Mouse (Mus musculus) CH12.LX (cell line): ENCODE measurements around the gene Hoxd12. TPM values are rescaled to one million over a fixed set of nuclear protein-coding genes. Genes with fewer than 3 reads are reported as not detected.

Experiments
- DNase-seq: peaks from one replicate; pipeline ENCODE4 v3.0.0-alpha.2; 2013; ENCODE audit errors: extremely low read depth
- H3K27ac ChIP-seq: 2 replicates; pipeline ENCODE4 v1.5.1; 2012; ENCODE audit warnings: low read depth, mild to moderate bottlenecking, control low read depth, moderate library complexity; ENCODE audit not compliant: insufficient read depth
- H3K27me3 ChIP-seq: replicated peaks from 2 replicates; pipeline ENCODE3; 2012; ENCODE audit warnings: inconsistent platforms
- H3K36me3 ChIP-seq, 2 experiments: replicated peaks in 1 of 2; 2 replicates each; pipeline versions ENCODE3 to v1.6.1; 2012; ENCODE audit warnings: inconsistent platforms in 1 of 2, low read length in 1 of 2, mild to moderate bottlenecking in 1 of 2, mixed read lengths in 1 of 2, moderate library complexity in 1 of 2; ENCODE audit not compliant: control insufficient read depth in 1 of 2, insufficient read depth in 1 of 2
- H3K4me1 ChIP-seq, 2 experiments: 2 replicates each; pipeline ENCODE4 v1.6.1; 2012; ENCODE audit warnings: inconsistent platforms in 1 of 2, moderate library complexity in 1 of 2; ENCODE audit not compliant: insufficient read depth in 2 of 2, control insufficient read depth in 1 of 2
- H3K4me2 ChIP-seq: 2 replicates; pipeline ENCODE4 v1.6.1; 2012; ENCODE audit warnings: low read depth, mild to moderate bottlenecking, control low read depth; ENCODE audit not compliant: poor library complexity, insufficient read depth, severe bottlenecking
- H3K4me3 ChIP-seq, 3 experiments: fragments of 150-350 bp in 1 of 3; sonication (generic) in 1 of 3; replicated peaks in 1 of 3; 2 replicates each; pipeline versions ENCODE3 to v1.5.1; 2011 to 2012; ENCODE audit warnings: low read depth in 2 of 3, low read length in 2 of 3, mild to moderate bottlenecking in 2 of 3, moderate library complexity in 2 of 3, control low read depth in 1 of 3, improper control_type of control experiment in 1 of 3, inconsistent platforms in 1 of 3, mixed read lengths in 1 of 3; ENCODE audit not compliant: poor library complexity in 1 of 3
- H3K79me2 ChIP-seq: replicated peaks from 2 replicates; pipeline ENCODE4 v1.6.1; 2012; ENCODE audit warnings: mild to moderate bottlenecking, moderate library complexity; ENCODE audit not compliant: control insufficient read depth, poor library complexity, insufficient read depth, severe bottlenecking; ENCODE audit errors: extremely low read depth
- H3K9ac ChIP-seq: 2 replicates; pipeline ENCODE4 v1.6.1; 2012; ENCODE audit warnings: low read depth, mild to moderate bottlenecking, control low read depth, moderate library complexity; ENCODE audit not compliant: insufficient read depth
- H3K9me3 ChIP-seq: replicated peaks from 2 replicates; pipeline ENCODE3; 2012; ENCODE audit warnings: low read length, inconsistent platforms, mixed read lengths
- BHLHE40 ChIP-seq: IDR thresholded peaks from 2 replicates; pipeline ENCODE4 v1.6.1; 2011; ENCODE audit warnings: mild to moderate bottlenecking, low read depth, low read length, improper control_type of control experiment
- CHD1 ChIP-seq: IDR thresholded peaks from 2 replicates; pipeline ENCODE4 v1.6.1; 2012; ENCODE audit warnings: low read depth, low read length, improper control_type of control experiment, inconsistent platforms
- CTCF ChIP-seq, 2 experiments: IDR thresholded peaks in 1 of 2; conservative IDR thresholded peaks in 1 of 2; 2 replicates each; pipeline ENCODE4 v1.5.1; 2011 to 2012; ENCODE audit warnings: low read depth in 2 of 2, low read length in 2 of 2, improper control_type of control experiment in 1 of 2, inconsistent platforms in 1 of 2, mild to moderate bottlenecking in 1 of 2, moderate library complexity in 1 of 2
- E2F4 ChIP-seq: IDR thresholded peaks from 2 replicates; pipeline ENCODE4 v1.6.1; 2011; ENCODE audit warnings: low read depth, low read length, improper control_type of control experiment; ENCODE audit not compliant: insufficient replicate concordance
- ELF1 ChIP-seq: IDR thresholded peaks from 2 replicates; pipeline ENCODE4 v1.6.1; 2014; ENCODE audit warnings: low read depth, mild to moderate bottlenecking, inconsistent platforms, low read length, improper control_type of control experiment
- EP300 ChIP-seq: IDR thresholded peaks from 2 replicates; pipeline ENCODE4 v1.6.1; 2011; ENCODE audit warnings: low read length, improper control_type of control experiment
- ETS1 ChIP-seq: conservative IDR thresholded peaks from 2 replicates; pipeline ENCODE4 v1.6.1; 2012; ENCODE audit warnings: low read depth, mild to moderate bottlenecking, inconsistent platforms, low read length, improper control_type of control experiment, moderate library complexity
- GABPA ChIP-seq: IDR thresholded peaks from 2 replicates; pipeline ENCODE4 v1.6.1; 2012; ENCODE audit warnings: low read depth, low read length, improper control_type of control experiment, inconsistent platforms; ENCODE audit not compliant: insufficient replicate concordance
- HCFC1 ChIP-seq: IDR thresholded peaks from 2 replicates; pipeline ENCODE4 v1.6.1; 2012; ENCODE audit warnings: low read depth, mild to moderate bottlenecking, inconsistent platforms, low read length, improper control_type of control experiment
- IRF4 ChIP-seq: IDR thresholded peaks from 2 replicates; pipeline ENCODE4 v1.6.1; 2014; ENCODE audit warnings: low read depth, mild to moderate bottlenecking, inconsistent platforms, low read length, improper control_type of control experiment
- KAT2A ChIP-seq: IDR thresholded peaks from 2 replicates; pipeline ENCODE4 v1.6.1; 2012; ENCODE audit warnings: low read length, improper control_type of control experiment, inconsistent platforms; ENCODE audit not compliant: insufficient replicate concordance
- MAFK ChIP-seq: IDR thresholded peaks from 2 replicates; pipeline ENCODE4 v1.6.1; 2011; ENCODE audit warnings: low read length, improper control_type of control experiment; ENCODE audit not compliant: insufficient replicate concordance
- MAX ChIP-seq: IDR thresholded peaks from 2 replicates; pipeline ENCODE4 v1.6.1; 2011; ENCODE audit warnings: low read length, improper control_type of control experiment
- MAZ ChIP-seq: IDR thresholded peaks from 2 replicates; pipeline ENCODE4 v1.6.1; 2012; ENCODE audit warnings: low read depth, mild to moderate bottlenecking, inconsistent platforms, low read length, improper control_type of control experiment, moderate library complexity
- MEF2A ChIP-seq: IDR thresholded peaks from 2 replicates; pipeline ENCODE4 v1.6.1; 2014; ENCODE audit warnings: low read depth, mild to moderate bottlenecking, inconsistent platforms, low read length, improper control_type of control experiment, borderline replicate concordance
- MXI1 ChIP-seq: IDR thresholded peaks from 2 replicates; pipeline ENCODE4 v1.6.1; 2011; ENCODE audit warnings: mild to moderate bottlenecking, low read depth, low read length, improper control_type of control experiment
- MYC ChIP-seq: IDR thresholded peaks from 2 replicates; pipeline ENCODE4 v1.6.1; 2011; ENCODE audit warnings: low read depth, mild to moderate bottlenecking, improper control_type of control experiment, low read length
- NELFE ChIP-seq: IDR thresholded peaks from 2 replicates; pipeline ENCODE4 v1.6.1; 2011; ENCODE audit warnings: low read depth, low read length, improper control_type of control experiment
- NRF1 ChIP-seq: IDR thresholded peaks from 2 replicates; pipeline ENCODE4 v1.6.1; 2014; ENCODE audit warnings: low read depth, mild to moderate bottlenecking, inconsistent platforms, low read length, improper control_type of control experiment, moderate library complexity
- PAX5 ChIP-seq: IDR thresholded peaks from 2 replicates; pipeline ENCODE4 v1.6.1; 2012; ENCODE audit warnings: low read length, inconsistent platforms, mixed read lengths
- POLR2A ChIP-seq: IDR thresholded peaks from 2 replicates; pipeline ENCODE4 v1.6.1; 2011; ENCODE audit warnings: low read depth, mild to moderate bottlenecking, improper control_type of control experiment, low read length
- POLR2AphosphoS2 ChIP-seq: IDR thresholded peaks from 2 replicates; pipeline ENCODE4 v1.6.1; 2011; ENCODE audit warnings: low read depth, low read length, improper control_type of control experiment
- RAD21 ChIP-seq: IDR thresholded peaks from 2 replicates; pipeline ENCODE4 v1.6.1; 2011; ENCODE audit warnings: low read depth, mild to moderate bottlenecking, low read length, improper control_type of control experiment, moderate library complexity
- SIN3A ChIP-seq: IDR thresholded peaks from 2 replicates; pipeline ENCODE4 v1.6.1; 2012; ENCODE audit warnings: low read length, improper control_type of control experiment, inconsistent platforms
- SMC3 ChIP-seq: IDR thresholded peaks from 2 replicates; pipeline ENCODE4 v1.6.1; 2011; ENCODE audit warnings: low read depth, low read length, improper control_type of control experiment
- TBP ChIP-seq: conservative IDR thresholded peaks from 2 replicates; pipeline ENCODE4 v1.6.1; 2011; ENCODE audit warnings: low read depth, low read length, improper control_type of control experiment
- UBTF ChIP-seq: IDR thresholded peaks from 2 replicates; pipeline ENCODE4 v1.6.1; 2012; ENCODE audit warnings: low read depth, mild to moderate bottlenecking, inconsistent platforms, low read length, improper control_type of control experiment, moderate library complexity
- USF1 ChIP-seq: IDR thresholded peaks from 2 replicates; pipeline ENCODE4 v1.6.1; 2014; ENCODE audit warnings: low read depth, mild to moderate bottlenecking, inconsistent platforms, low read length, improper control_type of control experiment
- ZC3H11A ChIP-seq: IDR thresholded peaks from 2 replicates; pipeline ENCODE4 v1.6.1; 2012; ENCODE audit warnings: low read depth, mild to moderate bottlenecking, inconsistent platforms, low read length, improper control_type of control experiment
- ZKSCAN1 ChIP-seq: IDR thresholded peaks from 2 replicates; pipeline ENCODE4 v1.6.1; 2012; ENCODE audit warnings: low read depth, inconsistent platforms, low read length, improper control_type of control experiment, borderline replicate concordance
- ZMIZ1 ChIP-seq: IDR thresholded peaks from 2 replicates; pipeline ENCODE4 v1.6.1; 2012; ENCODE audit warnings: low read depth, mild to moderate bottlenecking, inconsistent platforms, low read length, improper control_type of control experiment
- ZNF384 ChIP-seq: IDR thresholded peaks from 2 replicates; pipeline ENCODE4 v1.6.1; 2012; ENCODE audit warnings: low read depth, low read length, improper control_type of control experiment, inconsistent platforms
- dilution Hi-C: fragments of 300-500 bp; cut with MboI; formaldehyde crosslinking; loops from 2 replicates; pipeline ENCODE4 v1.14.3; 2020; ENCODE audit warnings: low sequenced_read_pairs; ENCODE audit not compliant: extremely low pct_unique_long_range_greater_than_20kb, extremely low pct_ligation_motif_present
- in situ Hi-C: fragments of 300-500 bp; cut with MboI; formaldehyde crosslinking; loops from 3 replicates; pipeline ENCODE4 v1.14.3; 2019; ENCODE audit warnings: low sequenced_read_pairs, low pct_ligation_motif_present, low pct_unique_long_range_greater_than_20kb, mixed read lengths
- polyA plus RNA-seq: library from polyadenylated mRNA; unstranded; fragments of >175 nt; gene quantifications from 2 replicates; pipeline ENCODE4 v1.2.1, GENCODE M21; 2012; ENCODE audit warnings: low read depth; ENCODE audit not compliant: insufficient read length
- total RNA-seq, 2 experiments: library from RNA; depleted of rRNA; stranded (reverse); fragments of 300-350 nt in 1 of 2; fragments of >200 nt in 1 of 2; gene quantifications; 2 replicates each; pipeline ENCODE4 v1.2.3; 2012 to 2014

Hoxd12 gene
- total and polyA plus RNA-seq, 3 experiments: not detected

DNA sequence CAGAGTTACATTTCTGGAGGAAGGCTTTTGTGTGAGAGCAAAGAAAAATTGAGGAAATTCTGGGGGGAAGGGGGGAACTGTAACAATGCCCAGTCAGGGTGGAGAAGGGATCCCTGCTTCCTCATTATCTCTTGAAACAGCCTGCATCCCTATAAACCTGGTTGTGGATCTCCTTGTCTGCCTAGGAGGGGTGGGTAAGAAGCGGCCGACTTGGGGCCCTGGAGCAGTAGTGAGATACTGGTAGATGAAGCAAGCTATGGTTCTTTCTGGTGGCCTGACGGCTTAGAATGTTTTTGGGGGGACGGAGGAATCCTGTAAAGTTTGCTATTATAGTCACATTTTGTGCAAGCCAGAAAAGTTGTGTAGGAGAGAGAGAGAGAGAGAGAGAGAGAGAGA lies 18.6 kb downstream of the Hoxd12 start:
- H3K4me1 ChIP-seq: no peaks in the 10 kb centered on the region
- in situ Hi-C loops: loop anchor here (10.0 to 25.0 kb wide), 2 partner anchors 451 to 619 kb away; no protein-coding TSS in a partner anchor
- H3K9me3 ChIP-seq: peaks cover 20% of the 10 kb centered on the region
- H3K27me3 ChIP-seq: no peaks in the 10 kb centered on the region
- no peak for DNase-seq
- H3K79me2 ChIP-seq: no peaks in the 10 kb centered on the region
- dilution Hi-C loops: no loop called here
- no peak overlapping the region for H3K9ac ChIP-seq
- H3K27ac ChIP-seq: no peak overlapping the region
- H3K36me3 ChIP-seq: no peaks in the 10 kb centered on the region
- H3K4me2 ChIP-seq: no peak overlapping the region
- H3K4me3 ChIP-seq: no peak overlapping the region
- TF ChIP-seq UBTF (no peak), POLR2A (no peak), SIN3A (no peak), HCFC1 (no peak), RAD21 (no peak), KAT2A (no peak), TBP (no peak), MEF2A (no peak), NRF1 (no peak), E2F4 (no peak), MAFK (no peak), USF1 (no peak), CHD1 (no peak)

DNA sequence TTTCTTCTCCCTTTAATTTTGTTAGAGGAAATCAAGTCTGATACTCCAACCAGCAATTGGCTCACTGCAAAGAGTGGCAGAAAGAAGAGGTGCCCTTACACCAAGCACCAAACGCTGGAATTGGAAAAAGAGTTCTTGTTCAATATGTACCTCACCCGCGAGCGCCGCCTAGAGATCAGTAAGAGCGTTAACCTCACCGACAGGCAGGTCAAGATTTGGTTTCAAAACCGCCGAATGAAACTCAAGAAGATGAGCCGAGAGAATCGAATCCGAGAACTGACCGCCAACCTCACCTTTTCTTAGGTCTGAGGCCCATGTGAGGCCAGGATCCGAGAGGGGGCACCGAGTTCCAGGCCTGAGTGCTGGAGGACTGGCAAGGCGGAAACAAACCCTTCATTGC lies 19.3 kb downstream of the Hoxd12 start:
- in situ Hi-C loops: loop anchor here (10.0 to 25.0 kb wide), 2 partner anchors 451 to 618 kb away; no protein-coding TSS in a partner anchor
- no peaks in the 10 kb centered on the region for H3K27me3 ChIP-seq
- no peaks in the 10 kb centered on the region for H3K36me3 ChIP-seq
- H3K4me2 ChIP-seq: peak overlapping the region; percentile 54
- H3K4me1 ChIP-seq: no peaks in the 10 kb centered on the region
- H3K9ac ChIP-seq: no peak overlapping the region
- peaks cover 24% of the 10 kb centered on the region for H3K9me3 ChIP-seq
- dilution Hi-C loops: no loop called here
- H3K27ac ChIP-seq: no peak overlapping the region
- H3K79me2 ChIP-seq: no peaks in the 10 kb centered on the region
- H3K4me3 ChIP-seq: peak overlapping the region; percentile 16 to 43 (median 31)
- DNase-seq: peak; percentile 54
- 0 out of 2 replicates have a peak, but pooled peaks have one; percentile 25 for TF ChIP-seq MEF2A
- TF ChIP-seq SIN3A: no peak
- TF ChIP-seq POLR2AphosphoS2: no peak
- TF ChIP-seq SMC3: peak; percentile 22; the same call in 1 of the 2 replicates
- no peak for TF ChIP-seq MYC
- peak in 1 of 2 experiments; percentile 68; a peak in 2 of 4 replicates for TF ChIP-seq CTCF (conservative IDR thresholded peaks at IDR 0.05 in 1 of 2, IDR thresholded peaks at IDR 0.05 in 1 of 2; ENCODE audit: low read depth in 2 of 2, low read length in 2 of 2)
- TF ChIP-seq GABPA: no peak
- no peak for TF ChIP-seq MAFK
- no peak for TF ChIP-seq POLR2A
- TF ChIP-seq ZKSCAN1: no peak
- TF ChIP-seq PAX5: no peak
- TF ChIP-seq NELFE: no peak
- TF ChIP-seq EP300: no peak
- TF ChIP-seq HCFC1: no peak
- no peak for TF ChIP-seq ZMIZ1
- TF ChIP-seq RAD21: peak; percentile 27
- no peak for TF ChIP-seq MAZ
- TF ChIP-seq ELF1: no peak
- no peak for TF ChIP-seq MAX
- no peak for TF ChIP-seq KAT2A
- no peak for TF ChIP-seq NRF1
- TF ChIP-seq MXI1: no peak
- TF ChIP-seq ETS1: no peak
- no peak for TF ChIP-seq TBP
- no peak for TF ChIP-seq UBTF
- TF ChIP-seq ZNF384: no peak
- TF ChIP-seq BHLHE40: no peak
- no peak for TF ChIP-seq CHD1
- no peak for TF ChIP-seq IRF4
- TF ChIP-seq ZC3H11A: no peak
